Mouse (Mus musculus) left cerebral cortex, postnatal 10 days (tissue): ENCODE measurements at regions not wholly inside any gene's neighbourhood (a gene's known extent, or its start where the extent isn't known, plus 50 kb on each side); places are given as distances from the start of the nearest gene placed in this dataset.

Experiments used
- DNase-seq, 2 experiments: peaks; one replicate each; pipeline ENCODE4 v3.0.0; 2021 to 2022; ENCODE audit warnings: low spot score in 2 of 2, mixed read lengths in 1 of 2; ENCODE audit errors: extremely low spot score in 1 of 2
- intact Hi-C: fragments of 180-260 bp; cut with DNase I; formaldehyde crosslinking; loops from one replicate; pipeline ENCODE4 v1.15.1; 2025

GRCm38 (mm10) chr2:117660217-117660924 lies 317.6 kb upstream of the Rasgrp1 start:
- DNase-seq: no peak
- intact Hi-C loops: no loop called here

- intact Hi-C loops: no loop called here
- DNase-seq: no peak
Observed at GRCm38 (mm10) chr2:117662653-117663052, 319.9 kb upstream of the Rasgrp1 start.

- DNase-seq: no peak
Observed at GRCm38 (mm10) chr2:117666528-117666927, 323.7 kb upstream of the Rasgrp1 start.

GRCm38 (mm10) chr2:117668137-117668536 lies 325.3 kb upstream of the Rasgrp1 start:
- intact Hi-C loops: no loop called here
- no peak for DNase-seq

More at GRCm38 (mm10) chr2:117666528-117666927, 323.7 kb upstream of the Rasgrp1 start:
- intact Hi-C loops: no loop called here

GRCm38 (mm10) chr2:117674877-117675276 lies 332.1 kb upstream of the Rasgrp1 start:
- intact Hi-C loops: no loop called here
- no peak for DNase-seq

GRCm38 (mm10) chr2:117678650-117679049 lies 335.8 kb upstream of the Rasgrp1 start:
- DNase-seq: no peak
- intact Hi-C loops: no loop called here

GRCm38 (mm10) chr2:117685836-117686453 lies 343.1 kb upstream of the Rasgrp1 start:
- intact Hi-C loops: no loop called here
- peak; percentile 8 to 23 for DNase-seq

- DNase-seq: no peak
- intact Hi-C loops: no loop called here
Observed at GRCm38 (mm10) chr2:117693537-117693936, 350.7 kb upstream of the Rasgrp1 start.

GRCm38 (mm10) chr2:117710173-117710813 lies 367.5 kb upstream of the Rasgrp1 start:
- no peak for DNase-seq

GRCm38 (mm10) chr2:117724066-117724465 lies 381.3 kb upstream of the Rasgrp1 start:
- intact Hi-C loops: no loop called here
- DNase-seq: no peak

More at GRCm38 (mm10) chr2:117710173-117710813, 367.5 kb upstream of the Rasgrp1 start:
- intact Hi-C loops: no loop called here

GRCm38 (mm10) chr2:117731253-117731652 lies 380.4 kb upstream of the Thbs1 start:
- no peak for DNase-seq
- intact Hi-C loops: no loop called here

GRCm38 (mm10) chr2:117742413-117742812 lies 369.3 kb upstream of the Thbs1 start:
- intact Hi-C loops: no loop called here
- no peak for DNase-seq

- DNase-seq: no peak
- intact Hi-C loops: no loop called here
Observed at GRCm38 (mm10) chr2:117743901-117744300, 367.8 kb upstream of the Thbs1 start.

- DNase-seq: no peak
- intact Hi-C loops: no loop called here
Observed at GRCm38 (mm10) chr2:117745767-117746166, 365.9 kb upstream of the Thbs1 start.

- DNase-seq: no peak
- intact Hi-C loops: no loop called here
Observed at GRCm38 (mm10) chr2:117747136-117747535, 364.5 kb upstream of the Thbs1 start.

- DNase-seq: no peak
- intact Hi-C loops: no loop called here
Observed at GRCm38 (mm10) chr2:117748892-117749291, 362.8 kb upstream of the Thbs1 start.

- DNase-seq: no peak
- intact Hi-C loops: no loop called here
Observed at GRCm38 (mm10) chr2:117759491-117760013, 352.1 kb upstream of the Thbs1 start.

GRCm38 (mm10) chr2:117763631-117764030 lies 348.0 kb upstream of the Thbs1 start:
- intact Hi-C loops: no loop called here

GRCm38 (mm10) chr2:117765572-117765971 lies 346.1 kb upstream of the Thbs1 start:
- intact Hi-C loops: no loop called here
- DNase-seq: no peak

More at GRCm38 (mm10) chr2:117763631-117764030, 348.0 kb upstream of the Thbs1 start:
- no peak for DNase-seq

GRCm38 (mm10) chr2:117766450-117766849 lies 345.2 kb upstream of the Thbs1 start:
- intact Hi-C loops: no loop called here
- DNase-seq: no peak
